Mouse (Mus musculus) bone marrow, adult 2 months (tissue): ENCODE results near the gene Tnni3k. TPM values are rescaled to one million over a fixed set of nuclear protein-coding genes. Genes with fewer than 3 reads are reported as not detected.

ENCODE experiments used
- H3K27ac ChIP-seq: fragments of 200-500 bp; 2 replicates; pipeline ENCODE4 v1.5.1; 2012; ENCODE audit warnings: low read depth, mild to moderate bottlenecking, control low read depth, inconsistent platforms, low read length; ENCODE audit not compliant: control insufficient read depth, poor library complexity, insufficient read depth
- H3K4me1 ChIP-seq: fragments of 200-500 bp; 2 replicates; pipeline ENCODE4 v1.6.1; 2011; ENCODE audit warnings: low read length; ENCODE audit not compliant: control insufficient read depth, insufficient read depth
- H3K4me3 ChIP-seq: fragments of 200-500 bp; replicated peaks from 2 replicates; pipeline ENCODE3; 2011; ENCODE audit warnings: mild to moderate bottlenecking, low read depth, low read length, control low read depth; ENCODE audit not compliant: control insufficient read depth
- CTCF ChIP-seq: fragments of 200-500 bp; IDR thresholded peaks from 2 replicates; pipeline ENCODE4 v1.5.1; 2011; ENCODE audit warnings: low read length, control low read depth; ENCODE audit not compliant: control insufficient read depth, insufficient read depth
- POLR2A ChIP-seq: fragments of 200-500 bp; IDR thresholded peaks from 2 replicates; pipeline ENCODE4 v1.6.1; 2011; ENCODE audit warnings: low read depth, mild to moderate bottlenecking, control low read depth, low read length, borderline replicate concordance; ENCODE audit not compliant: control insufficient read depth
- WGBS: fragments of 180-500 bp; shearing (Covaris S2); methylation state at CpG from one replicate; pipeline ENCODE4 v1.1.7; 2018; 5-methylcytosine and 5-hydroxymethylcytosine counted together
- polyA plus RNA-seq: library from polyadenylated mRNA; stranded (reverse); fragments of >200 nt; gene quantifications from 2 replicates; pipeline ENCODE4 v1.2.4, GENCODE M21; 2011; ENCODE audit warnings: low replicate concordance; ENCODE audit not compliant: missing spikeins, insufficient read depth, insufficient read length

Gene Tnni3k
- polyA plus RNA-seq, 1 experiment, result not detected

GRCm38 (mm10) chr3:154812893-154813292 lies 242.3 kb downstream of the Tnni3k start:
- no peaks in the 10 kb centered on the region for H3K4me1 ChIP-seq
- WGBS, result 48% methylated on average over 1 of the region's 1 CpGs
- H3K4me3 ChIP-seq, result no peak overlapping the region
- no peak overlapping the region for H3K27ac ChIP-seq
- TF ChIP-seq CTCF (no peak), POLR2A (no peak)

GRCm38 (mm10) chr3:154811833-154812232 lies 243.4 kb downstream of the Tnni3k start:
- 80% methylated on average over 9 of the region's 9 CpGs for WGBS
- Histone ChIP-seq H3K27ac (no peak overlapping the region), H3K4me1 (no peaks in the 10 kb centered on the region), H3K4me3 (no peak overlapping the region)
- TF ChIP-seq POLR2A (no peak), CTCF (no peak)

GRCm38 (mm10) chr3:154811281-154811680 lies 243.9 kb downstream of the Tnni3k start:
- TF ChIP-seq POLR2A, result no peak
- no peak for TF ChIP-seq CTCF
- no peak overlapping the region for H3K27ac ChIP-seq
- 72% methylated on average over 9 of the region's 9 CpGs for WGBS
- no peaks in the 10 kb centered on the region for H3K4me1 ChIP-seq
- H3K4me3 ChIP-seq, result no peak overlapping the region

- H3K4me3 ChIP-seq, result no peak overlapping the region
- no peaks in the 10 kb centered on the region for H3K4me1 ChIP-seq
- no peak overlapping the region for H3K27ac ChIP-seq
- 71% methylated on average over 7 of the region's 7 CpGs for WGBS
- TF ChIP-seq CTCF, result no peak
- no peak for TF ChIP-seq POLR2A
These were observed 244.8 kb downstream of the Tnni3k start for GRCm38 (mm10) chr3:154810273-154810870.

- WGBS, result 30% methylated on average over 7 of the region's 7 CpGs
- Histone ChIP-seq H3K4me1 (no peaks in the 10 kb centered on the region), H3K4me3 (no peak overlapping the region), H3K27ac (no peak overlapping the region)
- TF ChIP-seq CTCF (no peak), POLR2A (no peak)
These were observed 248.6 kb downstream of the Tnni3k start for GRCm38 (mm10) chr3:154806626-154807025.

GRCm38 (mm10) chr3:154800888-154801429 lies 254.2 kb downstream of the Tnni3k start:
- 76% methylated on average over 8 of the region's 8 CpGs for WGBS
- TF ChIP-seq POLR2A (no peak), CTCF (no peak)
- Histone ChIP-seq H3K4me1 (no peaks in the 10 kb centered on the region), H3K27ac (no peak overlapping the region), H3K4me3 (no peak overlapping the region)

- no peaks in the 10 kb centered on the region for H3K4me1 ChIP-seq
- 78% methylated on average over 8 of the region's 8 CpGs for WGBS
- no peak overlapping the region for H3K4me3 ChIP-seq
- TF ChIP-seq CTCF (no peak), POLR2A (no peak)
- no peak overlapping the region for H3K27ac ChIP-seq
These were observed 254.8 kb downstream of the Tnni3k start for GRCm38 (mm10) chr3:154800454-154800853.

DNA sequence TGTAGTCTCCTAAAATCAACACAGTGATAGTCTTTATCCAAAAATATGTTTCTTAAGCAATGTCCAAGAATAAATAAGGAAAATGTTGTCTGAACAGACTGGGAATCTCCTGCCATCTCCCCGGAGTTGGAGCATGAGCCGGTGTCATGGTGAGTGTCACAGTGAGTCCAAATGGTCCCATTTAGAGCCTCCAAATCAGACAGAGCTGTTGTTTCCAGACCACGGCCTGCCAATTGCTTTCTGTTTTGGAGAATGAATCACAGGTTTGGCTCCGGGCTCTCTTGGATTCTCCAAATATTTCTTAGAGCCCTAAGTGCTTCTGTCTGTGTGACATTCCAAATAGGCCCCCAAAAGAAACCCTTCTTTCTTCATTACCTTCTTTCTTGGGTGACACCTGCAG lies 256.4 kb downstream of the Tnni3k start:
- H3K4me3 ChIP-seq, result no peak overlapping the region
- H3K4me1 ChIP-seq, result no peaks in the 10 kb centered on the region
- H3K27ac ChIP-seq, result no peak overlapping the region
- no peak for TF ChIP-seq POLR2A
- TF ChIP-seq CTCF, result no peak
- WGBS, result 80% methylated on average over 4 of the region's 4 CpGs
